Mouse (Mus musculus) stomach, postnatal 0 days (tissue): ENCODE results near the gene Nprl2. TPM values are rescaled to one million over a fixed set of nuclear protein-coding genes. Genes with fewer than 3 reads are reported as not detected.
A peak's percentile ranks its signal among the peaks of the same experiment; 100 is the strongest.
"Not testable (repeated sequence)": the region's sequence is repeated elsewhere in the genome, so short reads cannot be mapped to it uniquely, and the experiment has no call there.

Experiments used
- ATAC-seq: fragments of 200-750 bp; cut with Nextera tagmentation; 2 replicates; pipeline ENCODE4 v1.8.0; 2017; ENCODE audit not compliant: low FRiP score, low TSS enrichment
- DNase-seq: peaks from one replicate; pipeline ENCODE4 v3.0.0-alpha.2; 2016; ENCODE audit warnings: low spot score
- H3K27ac ChIP-seq: fragments of 300-500 bp; sonication (generic); replicated peaks from 2 replicates; pipeline ENCODE4 v1.5.1; 2014; ENCODE audit warnings: mild to moderate bottlenecking, control low read depth
- H3K27me3 ChIP-seq: fragments of 300-500 bp; sonication (generic); 2 replicates; pipeline ENCODE4 v1.6.1; 2014; ENCODE audit warnings: low read length; ENCODE audit not compliant: control insufficient read depth, insufficient read depth
- H3K36me3 ChIP-seq: fragments of 300-500 bp; sonication (generic); 2 replicates; pipeline ENCODE4 v1.6.1; 2014; ENCODE audit warnings: low read length, mixed read lengths; ENCODE audit not compliant: control insufficient read depth, insufficient read depth
- H3K4me1 ChIP-seq: fragments of 300-500 bp; sonication (generic); replicated peaks from 2 replicates; pipeline ENCODE4 v1.6.1; 2014; ENCODE audit warnings: antibody characterized with exemption; ENCODE audit not compliant: control insufficient read depth, insufficient read depth
- H3K4me2 ChIP-seq: fragments of 300-500 bp; sonication (generic); replicated peaks from 2 replicates; pipeline ENCODE4 v1.6.1; 2014; ENCODE audit warnings: low read depth, mild to moderate bottlenecking, control low read depth, moderate library complexity
- H3K4me3 ChIP-seq: fragments of 300-500 bp; sonication (generic); 2 replicates; pipeline ENCODE4 v1.5.1; 2014; ENCODE audit warnings: low read depth, low read length, control low read depth
- H3K9ac ChIP-seq: fragments of 300-500 bp; sonication (generic); 2 replicates; pipeline ENCODE4 v1.6.1; 2014; ENCODE audit warnings: mild to moderate bottlenecking, low read length, control low read depth, mixed read lengths
- H3K9me3 ChIP-seq: fragments of 300-500 bp; sonication (generic); 2 replicates; pipeline ENCODE4 v1.6.1; 2016; ENCODE audit warnings: low read length; ENCODE audit not compliant: control insufficient read depth
- CTCF ChIP-seq: IDR thresholded peaks from 2 replicates; pipeline ENCODE4 v1.5.1; 2016; ENCODE audit warnings: antibody characterized with exemption, low read depth, mild to moderate bottlenecking, moderate library complexity
- EP300 ChIP-seq: optimal IDR thresholded peaks from 2 replicates; pipeline ENCODE3; 2016; ENCODE audit warnings: antibody characterized with exemption
- WGBS: fragments of 180-500 bp; shearing (Covaris S2); extraction: QIAGEN DNeasy Blood & Tissue Kit; methylation state at CpG from one replicate; pipeline ENCODE4 v1.1.7; 2014; 5-methylcytosine and 5-hydroxymethylcytosine counted together
- polyA plus RNA-seq: library from polyadenylated mRNA; unstranded; fragments of >200 nt; fragmentation: Nextera tagmentation; extraction: Ambion mirVana; gene quantifications from 2 replicates; pipeline ENCODE4 v1.2.1, GENCODE M21; 2015

Nprl2 gene
- polyA plus RNA-seq, 1 experiment from 2014 or later: 24.9 TPM

GRCm38 (mm10) chr9:107571534-107572326 is 29.7 kb downstream of the Nprl2 start:
- DNase-seq: no peak
- no peak overlapping the region for H3K9ac ChIP-seq
- TF ChIP-seq CTCF (no peak), EP300 (no peak)
- peak overlapping the region; percentile 86 for H3K27ac ChIP-seq
- H3K4me1 ChIP-seq: peaks cover 15% of the 10 kb centered on the region
- H3K4me3 ChIP-seq: peak overlapping the region; percentile 10; the same call in 1 of the 2 replicates
- H3K27me3 ChIP-seq: no peaks in the 10 kb centered on the region
- H3K9me3 ChIP-seq: no peaks in the 10 kb centered on the region
- ATAC-seq: no peak
- H3K4me2 ChIP-seq: peak overlapping the region; percentile 71
- 84% methylated on average over 22 of the region's 22 CpGs for WGBS
- peaks cover 6% of the 10 kb centered on the region; the same call in 1 of the 2 replicates for H3K36me3 ChIP-seq

GRCm38 (mm10) chr9:107572327-107572662 is 30.3 kb downstream of the Nprl2 start:
- ATAC-seq (no peak), DNase-seq (no peak)
- no peak overlapping the region for H3K4me2 ChIP-seq
- no peaks in the 10 kb centered on the region for H3K27me3 ChIP-seq
- H3K9ac ChIP-seq: no peak overlapping the region
- no peak overlapping the region for H3K27ac ChIP-seq
- TF ChIP-seq EP300 (no peak), CTCF (no peak)
- no peaks in the 10 kb centered on the region for H3K9me3 ChIP-seq
- WGBS: 97% methylated on average over 2 of the region's 2 CpGs
- no peak overlapping the region for H3K4me3 ChIP-seq
- H3K36me3 ChIP-seq: peaks cover 6% of the 10 kb centered on the region; the same call in 1 of the 2 replicates
- peaks cover 15% of the 10 kb centered on the region for H3K4me1 ChIP-seq

DNA sequence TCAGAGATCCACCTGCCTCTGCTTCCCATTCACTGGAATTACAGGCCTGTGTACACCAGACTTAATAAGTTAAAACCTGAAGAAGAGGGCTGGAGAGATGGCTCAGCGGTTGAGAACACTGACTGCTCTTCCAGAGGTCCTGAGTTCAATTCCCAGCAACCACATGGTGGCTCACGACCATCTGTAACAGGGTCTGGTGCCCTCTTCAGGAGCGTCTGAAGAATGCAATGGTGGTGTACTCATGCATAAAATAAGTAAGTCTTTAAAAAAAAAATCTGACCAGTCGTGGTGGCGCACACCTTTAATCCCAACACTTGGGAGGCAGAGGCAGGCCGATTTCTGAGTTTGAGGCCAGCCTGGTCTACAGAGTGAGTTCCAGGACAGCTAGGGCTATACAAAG is 31.7 kb downstream of the Nprl2 start:
- TF ChIP-seq CTCF: peak; percentile 34; the same call in 1 of the 2 replicates
- DNase-seq, ATAC-seq, H3K27ac ChIP-seq, H3K27me3 ChIP-seq, H3K9me3 ChIP-seq, H3K4me3 ChIP-seq, H3K9ac ChIP-seq, H3K4me2 ChIP-seq, H3K36me3 ChIP-seq: not testable (repeated sequence)
- peaks cover 18% of the 10 kb centered on the region for H3K4me1 ChIP-seq
- 90% methylated on average over 6 of the region's 6 CpGs for WGBS

GRCm38 (mm10) chr9:107575579-107576356 is 33.7 kb downstream of the Nprl2 start:
- TF ChIP-seq CTCF: no peak
- TF ChIP-seq EP300: peak; percentile 1
- Histone ChIP-seq H3K9ac (no peak overlapping the region), H3K4me1 (peaks cover 9% of the 10 kb centered on the region), H3K4me3 (no peak overlapping the region), H3K9me3 (no peaks in the 10 kb centered on the region), H3K27ac (peak overlapping the region; percentile 92), H3K36me3 (peaks cover 6% of the 10 kb centered on the region; the same call in 1 of the 2 replicates), H3K4me2 (no peak overlapping the region), H3K27me3 (no peaks in the 10 kb centered on the region)
- peak; percentile 85 for ATAC-seq
- DNase-seq: peak; percentile 83
- WGBS: 53% methylated on average over 14 of the region's 14 CpGs

DNA sequence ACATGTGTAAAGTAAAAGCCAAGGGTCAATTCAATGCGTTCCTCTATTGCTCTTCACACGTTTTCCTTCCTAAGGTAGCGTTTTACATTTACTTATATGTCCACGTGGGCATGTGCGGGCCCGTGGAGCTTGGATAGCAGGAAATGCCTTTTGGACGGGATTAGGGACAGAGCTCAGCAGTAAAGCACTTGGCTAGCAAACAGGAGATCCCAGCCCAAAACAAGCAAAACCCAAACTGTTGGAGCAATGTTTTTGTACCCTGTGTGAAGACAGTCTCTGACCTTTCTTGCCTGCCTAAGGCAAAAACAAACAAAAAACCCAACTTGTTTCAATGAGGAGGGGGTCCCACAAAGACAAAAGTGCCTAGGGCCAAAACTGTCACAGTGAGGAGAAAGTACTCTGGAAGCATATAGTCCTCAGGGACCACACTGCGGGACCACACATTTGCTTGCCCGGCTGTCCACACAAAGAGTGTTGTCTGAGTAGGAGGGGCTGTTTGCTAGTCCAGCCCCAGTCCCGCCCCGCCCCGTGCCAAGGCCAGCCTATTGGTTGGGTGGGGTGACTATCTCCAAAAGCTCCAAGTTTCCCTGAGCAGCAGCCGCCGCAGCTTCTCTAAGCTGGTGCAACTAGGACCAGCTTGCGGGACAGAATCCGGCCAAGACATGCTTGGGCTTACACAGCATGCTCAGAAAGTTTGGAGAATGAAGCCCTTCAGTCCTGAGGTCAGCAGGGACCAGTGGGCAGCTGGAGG is 34.5 kb downstream of the Nprl2 start, which contains the start of gene Hyal1:
Gene Hyal1, plus strand, starts transcription at position 571 of the 751 bp plus-strand sequence.
- H3K9ac ChIP-seq: peak within 1 kb of the TSS; percentile 66
- TF ChIP-seq EP300 (no peak), CTCF (no peak)
- H3K4me3 ChIP-seq: peak within 1 kb of the TSS; percentile 47
- peak within 1 kb of the TSS; percentile 69 for H3K4me2 ChIP-seq
- peak within 1 kb of the TSS; percentile 92 for H3K27ac ChIP-seq
- peaks cover 6% of the 10 kb centered on the region; the same call in 1 of the 2 replicates for H3K36me3 ChIP-seq
- peak; percentile 96 for DNase-seq
- WGBS: 9% methylated on average over 16 of the region's 16 CpGs
- H3K27me3 ChIP-seq: no peaks in the 10 kb centered on the region
- no peaks in the 10 kb centered on the region for H3K9me3 ChIP-seq
- peak; percentile 68 for ATAC-seq
- H3K4me1 ChIP-seq: peaks cover 8% of the 10 kb centered on the region
